Mouse (Mus musculus) limb, embryonic 10.5 days (tissue): ENCODE data around the gene Rfc1. TPM values are rescaled to one million over a fixed set of nuclear protein-coding genes. Genes with fewer than 3 reads are reported as not detected.
"Not testable (repeated sequence)": the region's sequence is repeated elsewhere in the genome, so short reads cannot be mapped to it uniquely, and the experiment has no call there.

Experiments used
- DNase-seq: peaks from one replicate; pipeline ENCODE4 v3.0.0-alpha.2; 2017; ENCODE audit warnings: low spot score
- H3K27ac ChIP-seq: fragments of 300-500 bp; sonication (generic); 2 replicates; pipeline ENCODE4 v1.5.1; 2016; ENCODE audit warnings: mild to moderate bottlenecking
- H3K27me3 ChIP-seq: fragments of 300-500 bp; sonication (generic); 2 replicates; pipeline ENCODE4 v1.6.1; 2016; ENCODE audit warnings: low read depth, mild to moderate bottlenecking; ENCODE audit not compliant: poor library complexity, severe bottlenecking
- H3K36me3 ChIP-seq: fragments of 300-500 bp; sonication (generic); 2 replicates; pipeline ENCODE4 v1.6.1; 2016; ENCODE audit warnings: mild to moderate bottlenecking, moderate library complexity
- H3K4me1 ChIP-seq: fragments of 300-500 bp; sonication (generic); 2 replicates; pipeline ENCODE4 v1.6.1; 2016
- H3K4me3 ChIP-seq: fragments of 300-500 bp; sonication (generic); 2 replicates; pipeline ENCODE4 v1.5.1; 2016; ENCODE audit warnings: mild to moderate bottlenecking, moderate library complexity
- H3K9me3 ChIP-seq: fragments of 300-500 bp; sonication (generic); replicated peaks from 2 replicates; pipeline ENCODE4 v1.6.1; 2016; ENCODE audit warnings: mild to moderate bottlenecking
- WGBS: fragments of 180-500 bp; shearing (Covaris S2); methylation state at CpG from one replicate; pipeline ENCODE4 v1.1.7; 2016; 5-methylcytosine and 5-hydroxymethylcytosine counted together
- polyA plus RNA-seq: library from polyadenylated mRNA; unstranded; fragments of >200 nt; fragmentation: Nextera tagmentation; extraction: Ambion mirVana; gene quantifications from 2 replicates; pipeline ENCODE4 v1.2.1, GENCODE M21; 2016

Gene Rfc1
- polyA plus RNA-seq, 1 experiment from 2014 or later: 103 TPM

GRCm38 (mm10) chr5:65293627-65294026 lies 41.8 kb downstream of the Rfc1 start:
- no peak overlapping the region for H3K4me3 ChIP-seq
- H3K27me3 ChIP-seq: no peaks in the 10 kb centered on the region
- WGBS: 93% methylated on average over 6 of the region's 6 CpGs
- no peaks in the 10 kb centered on the region for H3K4me1 ChIP-seq
- peaks cover 96% of the 10 kb centered on the region for H3K36me3 ChIP-seq
- no peak for DNase-seq
- no peaks in the 10 kb centered on the region for H3K9me3 ChIP-seq
- H3K27ac ChIP-seq: no peak overlapping the region

GRCm38 (mm10) chr5:65289009-65289408 lies 46.5 kb downstream of the Rfc1 start:
- H3K36me3 ChIP-seq: peaks cover 96% of the 10 kb centered on the region
- H3K27ac ChIP-seq, H3K4me1 ChIP-seq, H3K4me3 ChIP-seq, H3K9me3 ChIP-seq, H3K27me3 ChIP-seq, DNase-seq: not testable (repeated sequence)
- 92% methylated on average over 8 of the region's 8 CpGs for WGBS

- DNase-seq: no peak
- no peaks in the 10 kb centered on the region for H3K27me3 ChIP-seq
- no peaks in the 10 kb centered on the region for H3K4me1 ChIP-seq
- no peak overlapping the region for H3K27ac ChIP-seq
- H3K4me3 ChIP-seq: no peak overlapping the region
- WGBS: 91% methylated on average over 24 of the region's 24 CpGs
- no peaks in the 10 kb centered on the region for H3K9me3 ChIP-seq
- peaks cover 94% of the 10 kb centered on the region for H3K36me3 ChIP-seq
Measured at GRCm38 (mm10) chr5:65287751-65288701, 47.4 kb downstream of the Rfc1 start.

GRCm38 (mm10) chr5:65284171-65284570 lies 51.3 kb downstream of the Rfc1 start:
- WGBS: 90% methylated on average over 3 of the region's 3 CpGs
- no peak for DNase-seq
- Histone ChIP-seq H3K27ac (no peak overlapping the region), H3K27me3 (no peaks in the 10 kb centered on the region), H3K4me1 (no peaks in the 10 kb centered on the region), H3K9me3 (no peaks in the 10 kb centered on the region), H3K36me3 (peaks cover 81% of the 10 kb centered on the region), H3K4me3 (no peak overlapping the region)

GRCm38 (mm10) chr5:65281216-65281615 lies 54.3 kb downstream of the Rfc1 start:
- no peak overlapping the region for H3K27ac ChIP-seq
- WGBS: 99% methylated on average over 3 of the region's 3 CpGs
- no peak for DNase-seq
- H3K9me3 ChIP-seq: no peaks in the 10 kb centered on the region
- no peaks in the 10 kb centered on the region for H3K4me1 ChIP-seq
- no peak overlapping the region for H3K4me3 ChIP-seq
- no peaks in the 10 kb centered on the region for H3K27me3 ChIP-seq
- H3K36me3 ChIP-seq: peaks cover 82% of the 10 kb centered on the region

- H3K27ac ChIP-seq: no peak overlapping the region
- no peaks in the 10 kb centered on the region for H3K27me3 ChIP-seq
- H3K36me3 ChIP-seq: peaks cover 82% of the 10 kb centered on the region
- no peak for DNase-seq
- no peak overlapping the region for H3K4me3 ChIP-seq
- H3K4me1 ChIP-seq: no peaks in the 10 kb centered on the region
- 94% methylated on average over 6 of the region's 6 CpGs for WGBS
- no peaks in the 10 kb centered on the region for H3K9me3 ChIP-seq
Measured at GRCm38 (mm10) chr5:65279133-65279651, 56.3 kb downstream of the Rfc1 start.

GRCm38 (mm10) chr5:65273966-65274365 lies 61.5 kb downstream of the Rfc1 start:
- no peak for DNase-seq
- Histone ChIP-seq H3K27ac (no peak overlapping the region), H3K4me1 (no peaks in the 10 kb centered on the region), H3K27me3 (no peaks in the 10 kb centered on the region), H3K4me3 (no peak overlapping the region), H3K9me3 (no peaks in the 10 kb centered on the region), H3K36me3 (peaks cover 97% of the 10 kb centered on the region)
- 89% methylated on average over 3 of the region's 3 CpGs for WGBS

- Histone ChIP-seq H3K27me3 (no peaks in the 10 kb centered on the region), H3K36me3 (peaks cover 80% of the 10 kb centered on the region), H3K9me3 (no peaks in the 10 kb centered on the region), H3K27ac (no peak overlapping the region), H3K4me3 (no peak overlapping the region), H3K4me1 (no peaks in the 10 kb centered on the region)
- WGBS: 96% methylated on average over 14 of the region's 14 CpGs
- DNase-seq: no peak
Measured at GRCm38 (mm10) chr5:65257910-65258505, 77.5 kb downstream of the Rfc1 start.

- WGBS: 86% methylated on average over 7 of the region's 7 CpGs
- Histone ChIP-seq H3K27me3 (no peaks in the 10 kb centered on the region), H3K4me3 (no peak overlapping the region), H3K9me3 (no peaks in the 10 kb centered on the region), H3K4me1 (no peaks in the 10 kb centered on the region), H3K27ac (no peak overlapping the region), H3K36me3 (peaks cover 45% of the 10 kb centered on the region)
- no peak for DNase-seq
Measured at GRCm38 (mm10) chr5:65250185-65250855, 85.2 kb downstream of the Rfc1 start.

GRCm38 (mm10) chr5:65247296-65247695 lies 88.2 kb downstream of the Rfc1 start:
- Histone ChIP-seq H3K4me3 (no peak overlapping the region), H3K9me3 (no peaks in the 10 kb centered on the region), H3K27me3 (no peaks in the 10 kb centered on the region), H3K36me3 (peaks cover 25% of the 10 kb centered on the region), H3K27ac (no peak overlapping the region), H3K4me1 (no peaks in the 10 kb centered on the region)
- WGBS: 90% methylated on average over 3 of the region's 3 CpGs
- DNase-seq: no peak

- H3K4me1 ChIP-seq: no peaks in the 10 kb centered on the region
- 57% methylated on average over 5 of the region's 5 CpGs for WGBS
- no peak overlapping the region for H3K27ac ChIP-seq
- H3K4me3 ChIP-seq: no peak overlapping the region
- DNase-seq: no peak
- no peaks in the 10 kb centered on the region for H3K9me3 ChIP-seq
- no peaks in the 10 kb centered on the region for H3K27me3 ChIP-seq
- H3K36me3 ChIP-seq: peaks cover 10% of the 10 kb centered on the region; the same call in 1 of the 2 replicates
Measured at GRCm38 (mm10) chr5:65242740-65243139, 92.7 kb downstream of the Rfc1 start.

- Histone ChIP-seq H3K4me1 (no peaks in the 10 kb centered on the region), H3K4me3 (no peak overlapping the region), H3K27me3 (no peaks in the 10 kb centered on the region), H3K36me3 (peaks cover 34% of the 10 kb centered on the region), H3K27ac (no peak overlapping the region), H3K9me3 (no peaks in the 10 kb centered on the region)
- no peak for DNase-seq
- WGBS: 81% methylated on average over 12 of the region's 12 CpGs
Measured at GRCm38 (mm10) chr5:65231289-65232003, 104.0 kb downstream of the Rfc1 start.
